Mouse (Mus musculus) brown adipose tissue, adult 24 weeks (tissue): ENCODE results near the gene Lrrc18. TPM values are rescaled to one million over a fixed set of nuclear protein-coding genes. Genes with fewer than 3 reads are reported as not detected.

Source experiments
- H3K27ac ChIP-seq: fragments of 200-500 bp; replicated peaks from 2 replicates; pipeline ENCODE4 v1.5.1; 2012; ENCODE audit warnings: low read depth, mild to moderate bottlenecking, low read length
- H3K4me1 ChIP-seq: fragments of 200-500 bp; 2 replicates; pipeline ENCODE4 v1.6.1; 2012; ENCODE audit warnings: low read length, mixed read lengths; ENCODE audit not compliant: control insufficient read depth, insufficient read depth, insufficient read length
- H3K4me3 ChIP-seq: fragments of 200-500 bp; 2 replicates; pipeline ENCODE4 v1.5.1; 2012; ENCODE audit warnings: low read depth, mild to moderate bottlenecking, low read length, moderate library complexity; ENCODE audit not compliant: insufficient read depth
- polyA plus RNA-seq: library from polyadenylated mRNA; stranded (reverse); fragments of >200 nt; gene quantifications from 2 replicates; pipeline ENCODE4 v1.2.4, GENCODE M21; 2012; ENCODE audit not compliant: missing spikeins, insufficient read depth, insufficient read length

Gene Lrrc18
- polyA plus RNA-seq, 1 experiment: not detected

GRCm38 (mm10) chr14:33007638-33008037, 16.5 kb downstream of the Lrrc18 start:
- H3K27ac ChIP-seq: no peak overlapping the region
- no peak overlapping the region for H3K4me3 ChIP-seq
- no peaks in the 10 kb centered on the region for H3K4me1 ChIP-seq

GRCm38 (mm10) chr14:33019050-33019449, 27.9 kb downstream of the Lrrc18 start:
- Histone ChIP-seq H3K27ac (no peak overlapping the region), H3K4me3 (no peak overlapping the region), H3K4me1 (peaks cover 5% of the 10 kb centered on the region; the same call in 1 of the 2 replicates)

- H3K4me3 ChIP-seq: no peak overlapping the region
- H3K27ac ChIP-seq: no peak overlapping the region
- H3K4me1 ChIP-seq: peaks cover 5% of the 10 kb centered on the region; the same call in 1 of the 2 replicates
These were observed 28.4 kb downstream of the Lrrc18 start for GRCm38 (mm10) chr14:33019606-33020005.

GRCm38 (mm10) chr14:33030849-33031248, 39.7 kb downstream of the Lrrc18 start:
- Histone ChIP-seq H3K4me1 (no peaks in the 10 kb centered on the region), H3K4me3 (no peak overlapping the region), H3K27ac (no peak overlapping the region)

- Histone ChIP-seq H3K4me3 (no peak overlapping the region), H3K4me1 (no peaks in the 10 kb centered on the region), H3K27ac (no peak overlapping the region)
These were observed 42.2 kb downstream of the Lrrc18 start for GRCm38 (mm10) chr14:33033424-33033823.

GRCm38 (mm10) chr14:33035386-33035785, 44.2 kb downstream of the Lrrc18 start:
- no peak overlapping the region for H3K4me3 ChIP-seq
- H3K27ac ChIP-seq: no peak overlapping the region

GRCm38 (mm10) chr14:33036811-33037210, 45.6 kb downstream of the Lrrc18 start:
- H3K4me3 ChIP-seq: no peak overlapping the region

More at GRCm38 (mm10) chr14:33035386-33035785, 44.2 kb downstream of the Lrrc18 start:
- no peaks in the 10 kb centered on the region for H3K4me1 ChIP-seq

GRCm38 (mm10) chr14:33045217-33045616, 54.0 kb downstream of the Lrrc18 start:
- no peaks in the 10 kb centered on the region for H3K4me1 ChIP-seq
- no peak overlapping the region for H3K27ac ChIP-seq
- no peak overlapping the region for H3K4me3 ChIP-seq

More at GRCm38 (mm10) chr14:33036811-33037210, 45.6 kb downstream of the Lrrc18 start:
- Histone ChIP-seq H3K27ac (no peak overlapping the region), H3K4me1 (no peaks in the 10 kb centered on the region)

- Histone ChIP-seq H3K4me3 (no peak overlapping the region), H3K27ac (no peak overlapping the region), H3K4me1 (no peaks in the 10 kb centered on the region)
These were observed 62.3 kb downstream of the Lrrc18 start for GRCm38 (mm10) chr14:33053441-33053840.

- Histone ChIP-seq H3K27ac (no peak overlapping the region), H3K4me3 (no peak overlapping the region), H3K4me1 (no peaks in the 10 kb centered on the region)
These were observed 67.9 kb downstream of the Lrrc18 start for GRCm38 (mm10) chr14:33058881-33059660.

- Histone ChIP-seq H3K27ac (no peak overlapping the region), H3K4me1 (no peaks in the 10 kb centered on the region), H3K4me3 (no peak overlapping the region)
These were observed 71.8 kb downstream of the Lrrc18 start for GRCm38 (mm10) chr14:33062996-33063395.

Other genes with a start within 250 kb of the Lrrc18 start
- gene Tmem273, start 205.4 kb upstream of the Lrrc18 start, polyA plus RNA-seq: 1.1 TPM in 1 of 2 replicates, not detected in the other
- gene Fam170b, start 157.4 kb upstream of the Lrrc18 start, polyA plus RNA-seq: not detected in 2 replicates
- gene Vstm4, start 134.6 kb upstream of the Lrrc18 start, polyA plus RNA-seq: 2.4 and 3.0 TPM in 2 replicates
- gene Wdfy4, start 194.1 kb downstream of the Lrrc18 start, polyA plus RNA-seq: 0.48 and 2.8 TPM in 2 replicates
- gene Arhgap22, start 222.6 kb downstream of the Lrrc18 start, polyA plus RNA-seq: 0.95 and 2.2 TPM in 2 replicates